Mouse (Mus musculus) monocyte, adult 5-6 weeks (primary cell): ENCODE measurements around the gene Xkr7. TPM values are rescaled to one million over a fixed set of nuclear protein-coding genes. Genes with fewer than 3 reads are reported as not detected.

Experiments
- total RNA-seq: library from RNA; stranded (forward); fragments of 200-1000, 200-491, 200-594 nt; gene quantifications from 3 replicates; pipeline ENCODE4 v1.2.3, GENCODE M21; 2017

The Xkr7 gene
- total RNA-seq, 1 experiment from 2014 or later, result not detected

Other genes starting within 250 kb of the Xkr7 start
- gene Bcl2l1, start 200.1 kb upstream of the Xkr7 start, total RNA-seq, result 11.8 to 39.0 TPM (median 21.7 TPM) in 3 replicates
- gene Tpx2, start 183.9 kb upstream of the Xkr7 start, total RNA-seq, result 1.1 to 2.7 TPM (median 1.6 TPM) in 3 replicates
- not detected in 3 replicates for gene Mylk2, start 120.5 kb upstream of the Xkr7 start, total RNA-seq
- not detected in 3 replicates for gene Foxs1, start 98.6 kb upstream of the Xkr7 start, total RNA-seq
- not detected in 3 replicates for gene Dusp15, start 80.2 kb upstream of the Xkr7 start, total RNA-seq
- gene Ttll9, start 69.4 kb upstream of the Xkr7 start, total RNA-seq, result not detected in 3 replicates
- 38.7 to 88.5 TPM (median 51.6 TPM) in 3 replicates for gene Pdrg1, start 16.4 kb upstream of the Xkr7 start, total RNA-seq
- not detected in 3 replicates for gene Ccm2l, start 34.1 kb downstream of the Xkr7 start, total RNA-seq
- 404 to 550 TPM (median 548 TPM) in 3 replicates for gene Hck, start 76.6 kb downstream of the Xkr7 start, total RNA-seq
- 97.2 to 110 TPM (median 108 TPM) in 3 replicates for gene Tm9sf4, start 129.5 kb downstream of the Xkr7 start, total RNA-seq
- 4.9 to 10.7 TPM (median 6.8 TPM) in 3 replicates for gene Tspyl3, start 193.6 kb downstream of the Xkr7 start, total RNA-seq
- gene Plagl2, start 209.6 kb downstream of the Xkr7 start, total RNA-seq, result 11.5 to 30.3 TPM (median 14.9 TPM) in 3 replicates
- gene Pofut1, start 209.7 kb downstream of the Xkr7 start, total RNA-seq, result 20.5 to 26.9 TPM (median 23.2 TPM) in 3 replicates